Mouse (Mus musculus): ENCODE results near the gene Neurl3. TPM values are rescaled to one million over a fixed set of nuclear protein-coding genes. Genes with fewer than 3 reads are reported as not detected.

Gene Neurl3
- total and polyA plus RNA-seq, 3 experiments = 38.7 to 140 (median 120) TPM

DNA sequence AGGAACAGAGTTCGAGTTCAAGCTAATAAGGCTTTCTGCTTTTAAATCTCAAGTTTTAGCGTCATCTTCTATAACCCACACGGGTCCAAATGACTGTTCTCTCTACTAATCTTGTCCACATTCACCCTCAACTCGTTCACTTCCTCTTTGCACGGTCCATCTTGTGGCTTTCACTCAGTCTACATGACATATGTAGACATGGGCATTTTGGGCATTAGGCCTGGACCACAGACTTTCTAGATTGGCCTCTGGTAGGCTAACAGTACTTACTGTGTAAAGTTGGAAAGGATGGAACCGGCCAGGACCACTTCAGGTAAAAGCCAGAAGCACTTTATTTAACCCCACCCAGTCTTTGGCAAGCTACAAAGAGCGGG, 32.6 kb upstream of the Neurl3 start:
- peak; percentile 45 for DNase-seq (ENCODE audit: low spot score)
- Histone ChIP-seq H3K36me3 (replicated peaks) (peaks cover 27% of the 10 kb centered on the region), H3K4me1 (ENCODE audit: insufficient read depth, low read depth, low read length) (peaks cover 41% of the 10 kb centered on the region), H3K4me3 (ENCODE audit: low read depth, low read length) (peak overlapping the region; percentile 75; the same call in 1 of the 2 replicates), H3K27me3 (ENCODE audit: insufficient read depth, low read length) (peaks cover 20% of the 10 kb centered on the region), H3K9me3 (replicated peaks) (no peaks in the 10 kb centered on the region)
- no peak for ATAC-seq (ENCODE audit: extremely low read depth, insufficient number of reproducible peaks, low FRiP score, poor library complexity, severe bottlenecking)
- TF ChIP-seq POLR2AphosphoS5 (IDR thresholded peaks at IDR 0.05; ENCODE audit: insufficient replicate concordance, low read depth, low read length) (no peak), GATA1 (IDR thresholded peaks at IDR 0.05; ENCODE audit: borderline replicate concordance, low read length) (no peak), GATA2 (IDR thresholded peaks at IDR 0.05; ENCODE audit: borderline replicate concordance, low read depth, low read length) (no peak), TAL1 (conservative IDR thresholded peaks at IDR 0.05; ENCODE audit: low read depth, low read length) (no peak), CTCF (IDR thresholded peaks at IDR 0.05; ENCODE audit: low read depth, low read length) (no peak)

DNA sequence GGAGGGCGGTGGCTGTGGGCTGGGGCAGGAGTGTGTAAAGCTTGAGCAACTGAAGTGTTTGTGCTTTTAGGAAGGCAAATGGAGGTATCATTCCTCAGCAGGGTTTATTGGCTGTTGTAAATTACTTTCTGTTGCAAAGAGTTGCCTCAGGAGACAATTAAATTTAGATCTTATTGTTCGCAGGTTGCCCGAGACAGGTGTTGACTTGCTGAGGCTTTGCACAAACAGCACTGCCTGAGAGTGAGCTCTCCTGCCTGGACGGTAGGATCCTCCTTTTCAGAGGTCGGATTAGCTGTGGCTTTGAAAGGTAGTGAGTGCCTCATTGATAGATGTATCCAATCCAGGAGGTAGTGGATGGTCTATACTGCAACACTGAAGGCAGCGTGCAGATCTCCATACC, 31.6 kb upstream of the Neurl3 start:
- H3K27me3 ChIP-seq (ENCODE audit: insufficient read depth, low read length) = peaks cover 30% of the 10 kb centered on the region

DNA sequence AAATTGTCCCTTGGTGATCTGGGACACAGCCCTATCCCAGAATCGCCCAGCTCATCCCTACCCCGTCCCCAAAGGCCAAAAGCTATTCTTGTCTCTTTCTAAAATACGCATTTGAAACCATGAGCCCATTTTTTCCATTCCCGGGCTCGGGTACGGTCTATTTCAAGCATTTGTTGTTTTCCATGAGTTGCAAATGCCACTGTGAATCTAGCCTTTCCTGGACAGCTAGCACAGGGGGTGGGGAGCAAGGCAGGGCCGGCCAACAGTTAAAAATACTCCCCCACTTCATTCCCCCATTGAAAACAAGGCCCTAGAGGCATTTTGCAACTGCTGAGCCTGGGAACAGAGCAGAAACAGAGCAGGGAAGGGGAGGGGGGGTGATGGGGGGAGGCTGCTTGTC, 30.3 kb upstream of the Neurl3 start:
- H3K9me3 ChIP-seq (replicated peaks) = no peaks in the 10 kb centered on the region
- H3K36me3 ChIP-seq (replicated peaks) = peaks cover 7% of the 10 kb centered on the region
- TF ChIP-seq POLR2AphosphoS5 (IDR thresholded peaks at IDR 0.05; ENCODE audit: insufficient replicate concordance, low read depth, low read length) (no peak), CTCF (IDR thresholded peaks at IDR 0.05; ENCODE audit: low read depth, low read length) (no peak)
- no peak for ATAC-seq (ENCODE audit: extremely low read depth, insufficient number of reproducible peaks, low FRiP score, poor library complexity, severe bottlenecking)
- H3K27me3 ChIP-seq (ENCODE audit: insufficient read depth, low read length) = peaks cover 43% of the 10 kb centered on the region
- H3K4me1 ChIP-seq (ENCODE audit: insufficient read depth, low read depth, low read length) = peaks cover 31% of the 10 kb centered on the region
- no peak overlapping the region for H3K4me3 ChIP-seq (ENCODE audit: low read depth, low read length)
- no peak for DNase-seq (ENCODE audit: low spot score)

More for the DNA sequence above, 31.6 kb upstream of the Neurl3 start:
- Histone ChIP-seq H3K4me1 (ENCODE audit: insufficient read depth, low read depth, low read length) (peaks cover 40% of the 10 kb centered on the region), H3K4me3 (ENCODE audit: low read depth, low read length) (no peak overlapping the region), H3K36me3 (replicated peaks) (peaks cover 18% of the 10 kb centered on the region), H3K9me3 (replicated peaks) (no peaks in the 10 kb centered on the region)
- ATAC-seq (ENCODE audit: extremely low read depth, insufficient number of reproducible peaks, low FRiP score, poor library complexity, severe bottlenecking) = no peak
- DNase-seq (ENCODE audit: low spot score) = no peak
- TF ChIP-seq CTCF (IDR thresholded peaks at IDR 0.05; ENCODE audit: low read depth, low read length) = no peak
- no peak for TF ChIP-seq GATA1 (IDR thresholded peaks at IDR 0.05; ENCODE audit: borderline replicate concordance, low read length)
- TF ChIP-seq POLR2AphosphoS5 (IDR thresholded peaks at IDR 0.05; ENCODE audit: insufficient replicate concordance, low read depth, low read length) = no peak
- TF ChIP-seq GATA2 (IDR thresholded peaks at IDR 0.05; ENCODE audit: borderline replicate concordance, low read depth, low read length) = no peak
- TF ChIP-seq TAL1 (conservative IDR thresholded peaks at IDR 0.05; ENCODE audit: low read depth, low read length) = no peak

DNA sequence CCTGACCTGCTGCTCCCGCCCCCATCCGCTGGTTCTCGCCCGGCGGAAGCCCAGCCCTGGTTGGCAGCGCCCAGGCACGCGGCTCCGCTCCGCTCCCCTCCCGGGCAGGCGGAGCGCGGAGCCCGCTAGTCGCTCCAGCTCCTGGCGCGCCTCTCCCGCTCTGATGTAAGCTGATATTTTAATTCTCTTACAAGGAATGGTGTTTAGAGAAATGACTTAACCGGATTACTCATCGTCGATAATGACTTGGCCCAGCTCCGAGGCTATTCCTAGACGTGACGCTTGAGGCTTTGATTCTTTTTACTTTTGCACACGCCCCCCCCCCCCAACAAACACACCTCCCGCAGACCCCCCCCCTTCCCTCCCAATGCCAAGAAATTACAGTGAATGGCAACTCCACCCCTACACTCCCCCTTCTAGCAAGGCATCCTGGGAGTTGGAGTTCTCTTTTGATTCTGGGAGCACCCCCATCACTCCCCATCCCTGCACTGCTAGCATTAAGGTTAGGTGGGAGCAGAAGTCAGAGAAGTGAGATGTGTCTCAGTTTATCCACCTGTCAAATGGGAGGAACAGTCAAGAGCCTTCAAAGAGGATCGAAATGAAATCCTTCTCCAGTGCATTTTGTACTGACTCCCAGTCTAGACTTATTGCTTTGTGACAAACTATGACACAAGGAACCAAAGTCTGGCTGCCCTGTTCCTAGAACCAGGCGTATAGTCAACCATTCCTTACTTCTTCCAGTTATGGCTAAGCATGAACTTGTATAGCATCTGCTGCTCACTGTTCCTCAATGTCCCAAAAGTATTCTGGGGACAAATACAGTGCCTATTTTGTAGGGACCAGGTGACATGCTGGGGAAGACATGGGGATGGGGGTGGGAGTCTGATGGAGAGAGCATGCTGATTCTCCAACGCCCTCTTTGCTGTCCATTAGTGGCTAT, 29.2 kb upstream of the Neurl3 start:
- Histone ChIP-seq H3K4me3 (ENCODE audit: low read depth, low read length) (no peak overlapping the region), H3K4me1 (ENCODE audit: insufficient read depth, low read depth, low read length) (peaks cover 20% of the 10 kb centered on the region), H3K9me3 (replicated peaks) (no peaks in the 10 kb centered on the region), H3K36me3 (replicated peaks) (no peaks in the 10 kb centered on the region), H3K27me3 (ENCODE audit: insufficient read depth, low read length) (peaks cover 53% of the 10 kb centered on the region)
- DNase-seq (ENCODE audit: low spot score) = no peak
- ATAC-seq (ENCODE audit: extremely low read depth, insufficient number of reproducible peaks, low FRiP score, poor library complexity, severe bottlenecking) = no peak
- TF ChIP-seq TAL1 (conservative IDR thresholded peaks at IDR 0.05; ENCODE audit: low read depth, low read length) = no peak
- no peak for TF ChIP-seq CTCF (IDR thresholded peaks at IDR 0.05; ENCODE audit: low read depth, low read length)
- TF ChIP-seq GATA2 (IDR thresholded peaks at IDR 0.05; ENCODE audit: borderline replicate concordance, low read depth, low read length) = no peak
- no peak for TF ChIP-seq POLR2AphosphoS5 (IDR thresholded peaks at IDR 0.05; ENCODE audit: insufficient replicate concordance, low read depth, low read length)
- no peak for TF ChIP-seq GATA1 (IDR thresholded peaks at IDR 0.05; ENCODE audit: borderline replicate concordance, low read length)

DNA sequence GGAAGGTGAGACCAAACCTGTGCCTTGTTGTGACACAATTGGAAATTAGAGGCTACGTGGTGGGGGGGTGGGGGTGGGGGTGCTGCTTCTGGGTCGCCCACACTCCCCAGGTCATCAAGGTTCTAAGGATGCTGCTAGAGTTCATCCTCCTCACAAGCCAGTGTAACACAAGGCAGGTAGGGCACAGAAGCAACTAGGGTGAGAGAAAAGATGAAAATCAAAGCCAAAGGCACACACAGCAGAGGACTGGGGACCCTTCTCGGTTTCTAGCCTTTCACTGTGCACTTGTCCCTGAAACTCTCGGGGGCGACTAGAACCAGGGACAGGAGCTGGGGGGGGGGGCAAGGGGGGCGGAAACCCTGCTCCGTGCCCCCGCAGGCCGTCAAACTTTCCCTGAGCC, 28.5 kb upstream of the Neurl3 start:
- DNase-seq (ENCODE audit: low spot score) = no peak
- Histone ChIP-seq H3K9me3 (replicated peaks) (no peaks in the 10 kb centered on the region), H3K4me3 (ENCODE audit: low read depth, low read length) (no peak overlapping the region), H3K27me3 (ENCODE audit: insufficient read depth, low read length) (peaks cover 59% of the 10 kb centered on the region), H3K4me1 (ENCODE audit: insufficient read depth, low read depth, low read length) (peaks cover 13% of the 10 kb centered on the region), H3K36me3 (replicated peaks) (no peaks in the 10 kb centered on the region)
- TF ChIP-seq GATA1 (IDR thresholded peaks at IDR 0.05; ENCODE audit: borderline replicate concordance, low read length) (no peak), GATA2 (IDR thresholded peaks at IDR 0.05; ENCODE audit: borderline replicate concordance, low read depth, low read length) (no peak), CTCF (IDR thresholded peaks at IDR 0.05; ENCODE audit: low read depth, low read length) (no peak), POLR2AphosphoS5 (IDR thresholded peaks at IDR 0.05; ENCODE audit: insufficient replicate concordance, low read depth, low read length) (no peak), TAL1 (conservative IDR thresholded peaks at IDR 0.05; ENCODE audit: low read depth, low read length) (no peak)
- ATAC-seq (ENCODE audit: extremely low read depth, insufficient number of reproducible peaks, low FRiP score, poor library complexity, severe bottlenecking) = no peak

DNA sequence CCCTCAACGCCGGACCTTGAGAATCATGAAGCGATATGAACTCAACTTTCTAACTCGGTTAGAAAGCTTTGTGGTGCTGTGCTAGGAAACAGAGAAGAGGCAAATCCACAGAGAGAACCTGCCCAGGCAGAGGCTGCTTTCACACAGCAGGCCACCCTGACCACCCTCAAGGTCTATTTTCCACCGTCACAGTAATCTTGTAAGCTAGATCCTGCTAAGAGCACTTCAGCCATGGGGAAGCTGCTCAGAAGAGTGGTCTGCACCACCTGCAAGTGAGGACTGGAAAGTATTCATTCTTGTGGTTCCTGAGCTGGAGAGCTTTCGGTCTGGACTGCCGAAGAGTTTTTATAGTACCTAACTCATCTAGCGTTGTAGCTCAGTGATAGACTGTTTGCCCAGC, 27.8 kb upstream of the Neurl3 start:
- ATAC-seq (ENCODE audit: extremely low read depth, insufficient number of reproducible peaks, low FRiP score, poor library complexity, severe bottlenecking) (no peak), DNase-seq (ENCODE audit: low spot score) (no peak)
- TF ChIP-seq POLR2AphosphoS5 (IDR thresholded peaks at IDR 0.05; ENCODE audit: insufficient replicate concordance, low read depth, low read length) (no peak), GATA1 (IDR thresholded peaks at IDR 0.05; ENCODE audit: borderline replicate concordance, low read length) (no peak), TAL1 (conservative IDR thresholded peaks at IDR 0.05; ENCODE audit: low read depth, low read length) (no peak), CTCF (IDR thresholded peaks at IDR 0.05; ENCODE audit: low read depth, low read length) (no peak), GATA2 (IDR thresholded peaks at IDR 0.05; ENCODE audit: borderline replicate concordance, low read depth, low read length) (no peak)
- no peaks in the 10 kb centered on the region for H3K36me3 ChIP-seq (replicated peaks)
- H3K4me3 ChIP-seq (ENCODE audit: low read depth, low read length) = no peak overlapping the region
- H3K4me1 ChIP-seq (ENCODE audit: insufficient read depth, low read depth, low read length) = peaks cover 11% of the 10 kb centered on the region
- H3K9me3 ChIP-seq (replicated peaks) = no peaks in the 10 kb centered on the region
- H3K27me3 ChIP-seq (ENCODE audit: insufficient read depth, low read length) = peaks cover 64% of the 10 kb centered on the region

Data from G1E (cell line).